Mouse (Mus musculus) ES-Bruce4 (cell line): Measurements from ENCODE around the gene Syn2.

ENCODE experiments used
- CTCF ChIP-seq: IDR thresholded peaks from one replicate; pipeline ENCODE4 v1.8.1; 2011; ENCODE audit warnings: low read depth, low read length
- EP300 ChIP-seq: IDR thresholded peaks from 2 replicates; pipeline ENCODE4 v1.6.1; 2011; ENCODE audit warnings: low read depth, low read length; ENCODE audit not compliant: insufficient read depth
- POLR2A ChIP-seq: IDR thresholded peaks from one replicate; pipeline ENCODE4 v1.8.1; 2011; ENCODE audit warnings: low read length; ENCODE audit not compliant: insufficient read depth

- TF ChIP-seq CTCF = no peak
- TF ChIP-seq POLR2A = no peak
- no peak for TF ChIP-seq EP300
Measured at GRCm38 (mm10) chr6:115210187-115210586, 75.5 kb downstream of the Syn2 start.
